Mouse (Mus musculus) megakaryocyte, embryonic 14.5 days (primary cell): ENCODE results near the gene Cask.

ENCODE experiments used
- FLI1 ChIP-seq: IDR thresholded peaks from 2 replicates; pipeline ENCODE4 v1.6.1; 2012; ENCODE audit warnings: low read length, inconsistent platforms, mixed read lengths
- GATA1 ChIP-seq: IDR thresholded peaks from 3 replicates; pipeline ENCODE4 v1.6.1; 2012; ENCODE audit warnings: mixed read lengths, low read length, inconsistent platforms, borderline replicate concordance

GRCm38 (mm10) chrX:13691865-13692264 lies 159.3 kb downstream of the Cask start:
- TF ChIP-seq GATA1 = no peak
- no peak for TF ChIP-seq FLI1
